Mouse (Mus musculus) erythroblast, embryonic 14.5 days (primary cell): ENCODE measurements around the gene Sorcs2. TPM values are rescaled to one million over a fixed set of nuclear protein-coding genes. Genes with fewer than 3 reads are reported as not detected.

Source experiments
- H3K27me3 ChIP-seq: 2 replicates; pipeline ENCODE4 v1.6.1; 2012; ENCODE audit warnings: inconsistent platforms; ENCODE audit not compliant: control insufficient read depth
- H3K36me3 ChIP-seq: 2 replicates; pipeline ENCODE4 v1.6.1; 2012; ENCODE audit warnings: mild to moderate bottlenecking, inconsistent platforms; ENCODE audit not compliant: control insufficient read depth
- H3K4me1 ChIP-seq: 2 replicates; pipeline ENCODE4 v1.6.1; 2012; ENCODE audit warnings: inconsistent platforms; ENCODE audit not compliant: control insufficient read depth
- H3K4me3 ChIP-seq: replicated peaks from 2 replicates; pipeline ENCODE3; 2012; ENCODE audit warnings: moderate library complexity, mild to moderate bottlenecking, inconsistent platforms
- H3K9me3 ChIP-seq: 2 replicates; pipeline ENCODE4 v1.6.1; 2012; ENCODE audit warnings: low read length, inconsistent platforms, mixed read lengths; ENCODE audit not compliant: control insufficient read depth
- GATA1 ChIP-seq: IDR thresholded peaks from 2 replicates; pipeline ENCODE4 v1.6.1; 2012; ENCODE audit warnings: low read length, inconsistent platforms, mixed read lengths
- TAL1 ChIP-seq: IDR thresholded peaks from 3 replicates; pipeline ENCODE4 v1.6.1; 2012; ENCODE audit warnings: low read length, inconsistent platforms, mixed read lengths
- polyA plus RNA-seq: library from polyadenylated mRNA; stranded (reverse); fragments of >175 nt; gene quantifications from 2 replicates; pipeline ENCODE4 v1.2.3, GENCODE M21; 2012

The Sorcs2 gene
- polyA plus RNA-seq, 1 experiment: not detected

- Histone ChIP-seq H3K4me1 (no peaks in the 10 kb centered on the region), H3K4me3 (no peak overlapping the region), H3K9me3 (no peaks in the 10 kb centered on the region), H3K27me3 (no peaks in the 10 kb centered on the region), H3K36me3 (no peaks in the 10 kb centered on the region)
- TF ChIP-seq GATA1 (no peak), TAL1 (no peak)
Measured at GRCm38 (mm10) chr5:36230301-36230780, 167.6 kb downstream of the Sorcs2 start.

- Histone ChIP-seq H3K4me1 (no peaks in the 10 kb centered on the region), H3K27me3 (no peaks in the 10 kb centered on the region)
- TF ChIP-seq TAL1: no peak
- TF ChIP-seq GATA1: no peak
Measured at GRCm38 (mm10) chr5:36228405-36229370, 169.3 kb downstream of the Sorcs2 start.

GRCm38 (mm10) chr5:36226296-36226695 lies 171.6 kb downstream of the Sorcs2 start:
- Histone ChIP-seq H3K4me1 (no peaks in the 10 kb centered on the region), H3K36me3 (no peaks in the 10 kb centered on the region), H3K9me3 (no peaks in the 10 kb centered on the region), H3K4me3 (no peak overlapping the region), H3K27me3 (no peaks in the 10 kb centered on the region)
- TF ChIP-seq TAL1 (no peak), GATA1 (no peak)

More at GRCm38 (mm10) chr5:36228405-36229370, 169.3 kb downstream of the Sorcs2 start:
- Histone ChIP-seq H3K4me3 (no peak overlapping the region), H3K9me3 (no peaks in the 10 kb centered on the region), H3K36me3 (no peaks in the 10 kb centered on the region)

- H3K27me3 ChIP-seq: no peaks in the 10 kb centered on the region
- no peaks in the 10 kb centered on the region for H3K4me1 ChIP-seq
- H3K9me3 ChIP-seq: no peaks in the 10 kb centered on the region
- TF ChIP-seq GATA1 (no peak), TAL1 (no peak)
- H3K4me3 ChIP-seq: no peak overlapping the region
- H3K36me3 ChIP-seq: no peaks in the 10 kb centered on the region
Measured at GRCm38 (mm10) chr5:36225855-36226254, 172.1 kb downstream of the Sorcs2 start.

GRCm38 (mm10) chr5:36223787-36224186 lies 174.2 kb downstream of the Sorcs2 start:
- H3K4me1 ChIP-seq: no peaks in the 10 kb centered on the region
- H3K27me3 ChIP-seq: no peaks in the 10 kb centered on the region
- H3K36me3 ChIP-seq: no peaks in the 10 kb centered on the region
- no peaks in the 10 kb centered on the region for H3K9me3 ChIP-seq
- TF ChIP-seq GATA1 (no peak), TAL1 (no peak)
- H3K4me3 ChIP-seq: no peak overlapping the region

- H3K4me1 ChIP-seq: no peaks in the 10 kb centered on the region
- peaks cover 2% of the 10 kb centered on the region; the same call in 1 of the 2 replicates for H3K9me3 ChIP-seq
- H3K4me3 ChIP-seq: no peak overlapping the region
- no peaks in the 10 kb centered on the region for H3K36me3 ChIP-seq
- H3K27me3 ChIP-seq: no peaks in the 10 kb centered on the region
- no peak for TF ChIP-seq TAL1
- no peak for TF ChIP-seq GATA1
Measured at GRCm38 (mm10) chr5:36220626-36221025, 177.3 kb downstream of the Sorcs2 start.

GRCm38 (mm10) chr5:36220105-36220504 lies 177.8 kb downstream of the Sorcs2 start:
- no peaks in the 10 kb centered on the region for H3K27me3 ChIP-seq
- H3K9me3 ChIP-seq: peaks cover 2% of the 10 kb centered on the region; the same call in 1 of the 2 replicates
- H3K4me1 ChIP-seq: no peaks in the 10 kb centered on the region
- H3K36me3 ChIP-seq: no peaks in the 10 kb centered on the region
- no peak overlapping the region for H3K4me3 ChIP-seq
- TF ChIP-seq TAL1: no peak
- TF ChIP-seq GATA1: no peak

- H3K27me3 ChIP-seq: no peaks in the 10 kb centered on the region
- H3K4me1 ChIP-seq: no peaks in the 10 kb centered on the region
- H3K4me3 ChIP-seq: no peak overlapping the region
- TF ChIP-seq GATA1: no peak
- TF ChIP-seq TAL1: no peak
- peaks cover 2% of the 10 kb centered on the region; the same call in 1 of the 2 replicates for H3K9me3 ChIP-seq
- no peaks in the 10 kb centered on the region for H3K36me3 ChIP-seq
Measured at GRCm38 (mm10) chr5:36213310-36213709, 184.6 kb downstream of the Sorcs2 start.

- TF ChIP-seq TAL1 (no peak), GATA1 (no peak)
- H3K36me3 ChIP-seq: no peaks in the 10 kb centered on the region
- no peaks in the 10 kb centered on the region for H3K4me1 ChIP-seq
- H3K9me3 ChIP-seq: no peaks in the 10 kb centered on the region
- H3K27me3 ChIP-seq: no peaks in the 10 kb centered on the region
- H3K4me3 ChIP-seq: no peak overlapping the region
Measured at GRCm38 (mm10) chr5:36208803-36209202, 189.1 kb downstream of the Sorcs2 start.
